Mouse (Mus musculus) liver, adult 2 months (tissue): Measurements from ENCODE around the gene Ubr2. TPM values are rescaled to one million over a fixed set of nuclear protein-coding genes. Genes with fewer than 3 reads are reported as not detected.

Source experiments
- DNase-seq: peaks from one replicate; pipeline ENCODE4 v3.0.0-alpha.2; 2011; ENCODE audit warnings: low read depth, low spot score; ENCODE audit errors: extremely low read depth
- H3K27ac ChIP-seq: fragments of 200-500 bp; replicated peaks from 2 replicates; pipeline ENCODE4 v1.5.1; 2012; ENCODE audit warnings: low read depth, mild to moderate bottlenecking, control low read depth, inconsistent platforms, low read length; ENCODE audit not compliant: insufficient read depth
- H3K27me3 ChIP-seq: fragments of 200-500 bp; 2 replicates; pipeline ENCODE4 v1.6.1; 2012; ENCODE audit warnings: mild to moderate bottlenecking, moderate library complexity, low read length, inconsistent platforms; ENCODE audit not compliant: control insufficient read depth, insufficient read depth
- H3K36me3 ChIP-seq: fragments of 200-500 bp; 2 replicates; pipeline ENCODE4 v1.6.1; 2012; ENCODE audit warnings: low read length, inconsistent platforms; ENCODE audit not compliant: control insufficient read depth, insufficient read depth
- H3K4me1 ChIP-seq: fragments of 200-500 bp; 2 replicates; pipeline ENCODE4 v1.6.1; 2011; ENCODE audit warnings: low read length; ENCODE audit not compliant: control insufficient read depth, insufficient read depth
- H3K4me3 ChIP-seq: fragments of 200-500 bp; 2 replicates; pipeline ENCODE4 v1.5.1; 2011; ENCODE audit warnings: low read depth, mild to moderate bottlenecking, control low read depth, low read length, moderate library complexity; ENCODE audit not compliant: insufficient read depth
- H3K79me2 ChIP-seq: fragments of 200-500 bp; 2 replicates; pipeline ENCODE4 v1.6.1; 2012; ENCODE audit warnings: inconsistent platforms, mild to moderate bottlenecking, low read length, moderate library complexity; ENCODE audit not compliant: control insufficient read depth, insufficient read depth
- H3K9ac ChIP-seq: fragments of 200-500 bp; 2 replicates; pipeline ENCODE4 v1.6.1; 2012; ENCODE audit warnings: low read depth, mild to moderate bottlenecking, control low read depth, inconsistent platforms, low read length
- CTCF ChIP-seq: fragments of 200-500 bp; IDR thresholded peaks from 2 replicates; pipeline ENCODE4 v1.5.1; 2011; ENCODE audit warnings: low read depth, low read length, control low read depth
- POLR2A ChIP-seq: fragments of 200-500 bp; IDR thresholded peaks from 2 replicates; pipeline ENCODE4 v1.6.1; 2011; ENCODE audit warnings: low read length, control low read depth; ENCODE audit not compliant: insufficient read depth; ENCODE audit errors: extremely low read depth
- WGBS: fragments of 180-500 bp; shearing (Covaris S2); methylation state at CpG from one replicate; pipeline ENCODE4 v1.1.7; 2018; 5-methylcytosine and 5-hydroxymethylcytosine counted together
- polyA plus RNA-seq: library from polyadenylated mRNA; depleted of rRNA; stranded (reverse); fragments of >200 nt; gene quantifications from 2 replicates; pipeline ENCODE4 v1.2.3, GENCODE M21; 2012
- total RNA-seq: library from RNA; depleted of rRNA; stranded (reverse); fragments of >200 nt; gene quantifications from 2 replicates; pipeline ENCODE4 v1.2.3, GENCODE M21; 2014

Gene Ubr2
- total and polyA plus RNA-seq, 2 experiments: 29.9 to 36.0 TPM

GRCm38 (mm10) chr17:46962153-46962552 lies 48.2 kb downstream of the Ubr2 start:
- no peaks in the 10 kb centered on the region for H3K4me1 ChIP-seq
- H3K36me3 ChIP-seq: peaks cover 76% of the 10 kb centered on the region
- H3K4me3 ChIP-seq: no peak overlapping the region
- H3K27me3 ChIP-seq: no peaks in the 10 kb centered on the region
- no peaks in the 10 kb centered on the region for H3K79me2 ChIP-seq
- H3K9ac ChIP-seq: no peak overlapping the region
- TF ChIP-seq CTCF (no peak), POLR2A (no peak)
- WGBS: 65% methylated on average over 3 of the region's 3 CpGs
- no peak for DNase-seq
- H3K27ac ChIP-seq: no peak overlapping the region

GRCm38 (mm10) chr17:46960216-46960615 lies 50.1 kb downstream of the Ubr2 start:
- H3K4me3 ChIP-seq: no peak overlapping the region
- no peaks in the 10 kb centered on the region for H3K4me1 ChIP-seq
- peaks cover 75% of the 10 kb centered on the region for H3K36me3 ChIP-seq
- 92% methylated on average over 10 of the region's 10 CpGs for WGBS
- no peaks in the 10 kb centered on the region for H3K79me2 ChIP-seq
- TF ChIP-seq CTCF (no peak), POLR2A (no peak)
- H3K9ac ChIP-seq: no peak overlapping the region
- H3K27me3 ChIP-seq: no peaks in the 10 kb centered on the region
- no peak overlapping the region for H3K27ac ChIP-seq
- no peak for DNase-seq

GRCm38 (mm10) chr17:46958045-46958444 lies 52.3 kb downstream of the Ubr2 start:
- Histone ChIP-seq H3K36me3 (peaks cover 72% of the 10 kb centered on the region), H3K4me3 (no peak overlapping the region)
- 88% methylated on average over 2 of the region's 2 CpGs for WGBS

GRCm38 (mm10) chr17:46946276-46946675 lies 64.1 kb downstream of the Ubr2 start:
- no peak overlapping the region for H3K9ac ChIP-seq
- no peak overlapping the region for H3K27ac ChIP-seq
- no peaks in the 10 kb centered on the region for H3K4me1 ChIP-seq
- H3K36me3 ChIP-seq: peaks cover 62% of the 10 kb centered on the region
- H3K27me3 ChIP-seq: no peaks in the 10 kb centered on the region
- no peak overlapping the region for H3K4me3 ChIP-seq
- TF ChIP-seq POLR2A (no peak), CTCF (no peak)
- no peaks in the 10 kb centered on the region for H3K79me2 ChIP-seq
- WGBS: 96% methylated on average over 9 of the region's 9 CpGs
- DNase-seq: no peak

More at GRCm38 (mm10) chr17:46958045-46958444, 52.3 kb downstream of the Ubr2 start:
- Histone ChIP-seq H3K27me3 (no peaks in the 10 kb centered on the region), H3K79me2 (no peaks in the 10 kb centered on the region), H3K27ac (no peak overlapping the region), H3K4me1 (no peaks in the 10 kb centered on the region), H3K9ac (no peak overlapping the region)
- no peak for DNase-seq
- TF ChIP-seq POLR2A (no peak), CTCF (no peak)

GRCm38 (mm10) chr17:46942421-46942820 lies 67.9 kb downstream of the Ubr2 start:
- no peak overlapping the region for H3K27ac ChIP-seq
- H3K4me3 ChIP-seq: no peak overlapping the region
- peaks cover 75% of the 10 kb centered on the region for H3K36me3 ChIP-seq
- DNase-seq: no peak
- no peaks in the 10 kb centered on the region for H3K27me3 ChIP-seq
- TF ChIP-seq POLR2A (no peak), CTCF (no peak)
- H3K9ac ChIP-seq: no peak overlapping the region
- WGBS: over 99% methylated on average over 9 of the region's 9 CpGs
- H3K4me1 ChIP-seq: no peaks in the 10 kb centered on the region
- H3K79me2 ChIP-seq: no peaks in the 10 kb centered on the region

- Histone ChIP-seq H3K4me3 (no peak overlapping the region), H3K9ac (no peak overlapping the region), H3K36me3 (peaks cover 76% of the 10 kb centered on the region), H3K27me3 (no peaks in the 10 kb centered on the region), H3K4me1 (no peaks in the 10 kb centered on the region), H3K79me2 (no peaks in the 10 kb centered on the region), H3K27ac (no peak overlapping the region)
- WGBS: 93% methylated on average over 8 of the region's 8 CpGs
- TF ChIP-seq POLR2A (no peak), CTCF (no peak)
- no peak for DNase-seq
Observed at GRCm38 (mm10) chr17:46940461-46940860, 69.9 kb downstream of the Ubr2 start.
